Mouse (Mus musculus): ENCODE measurements at regions not wholly inside any gene's neighbourhood (a gene's known extent, or its start where the extent isn't known, plus 50 kb on each side); places are given as distances from the start of the nearest gene placed in this dataset.

- Histone ChIP-seq H3K9me3 (no peaks in the 10 kb centered on the region), H3K4me3 (no peak overlapping the region), H3K4me1 (no peaks in the 10 kb centered on the region), H3K36me3 (no peaks in the 10 kb centered on the region), H3K27me3 (no peaks in the 10 kb centered on the region), H3K27ac (no peak overlapping the region), H3K4me2 (replicated peaks) (no peak overlapping the region), H3K9ac (no peak overlapping the region)
- WGBS = 64% methylated on average over 4 of the region's 4 CpGs
- ATAC-seq (ENCODE audit: insufficient number of reproducible peaks, insufficient read depth, low FRiP score, low TSS enrichment) = no peak
These were observed 86.1 kb downstream of the Abhd5 start for GRCm38 (mm10) chr9:122437464-122437863.

GRCm38 (mm10) chr9:122446387-122447105, 95.1 kb downstream of the Abhd5 start:
- no peak for ATAC-seq (ENCODE audit: insufficient number of reproducible peaks, insufficient read depth, low FRiP score, low TSS enrichment)
- Histone ChIP-seq H3K9me3 (no peaks in the 10 kb centered on the region), H3K4me1 (no peaks in the 10 kb centered on the region), H3K4me2 (replicated peaks) (no peak overlapping the region), H3K27me3 (no peaks in the 10 kb centered on the region), H3K9ac (no peak overlapping the region), H3K27ac (no peak overlapping the region), H3K4me3 (no peak overlapping the region), H3K36me3 (no peaks in the 10 kb centered on the region)
- 74% methylated on average over 5 of the region's 5 CpGs for WGBS

GRCm38 (mm10) chr9:122447568-122447967, 96.2 kb downstream of the Abhd5 start:
- ATAC-seq (ENCODE audit: insufficient number of reproducible peaks, insufficient read depth, low FRiP score, low TSS enrichment) = no peak
- Histone ChIP-seq H3K4me1 (no peaks in the 10 kb centered on the region), H3K9ac (no peak overlapping the region), H3K4me2 (replicated peaks) (no peak overlapping the region), H3K36me3 (no peaks in the 10 kb centered on the region), H3K27ac (no peak overlapping the region), H3K9me3 (no peaks in the 10 kb centered on the region), H3K4me3 (no peak overlapping the region), H3K27me3 (no peaks in the 10 kb centered on the region)
- WGBS = 88% methylated on average over 7 of the region's 7 CpGs

DNA sequence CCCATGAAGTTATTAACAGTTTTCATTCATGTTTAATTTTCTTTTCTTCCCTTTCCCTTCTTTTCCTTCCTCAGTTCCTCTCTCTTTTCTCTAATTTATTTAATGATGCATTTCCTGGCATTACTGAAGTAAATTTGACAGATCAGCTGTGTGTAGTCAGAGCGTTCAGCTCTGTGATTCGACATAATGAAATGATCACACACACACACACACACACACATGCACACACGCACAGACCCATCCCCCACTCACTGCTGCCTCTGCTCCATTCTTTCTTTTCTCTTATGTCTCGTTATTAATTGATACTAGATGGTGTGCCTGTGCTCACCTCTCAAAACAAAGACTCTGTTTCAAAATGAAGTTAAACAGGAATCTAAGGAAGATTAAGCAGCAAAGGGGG, 96.9 kb downstream of the Abhd5 start:
- no peak overlapping the region for H3K4me2 ChIP-seq (replicated peaks)
- WGBS = 40% methylated on average over 4 of the region's 4 CpGs
- no peak overlapping the region for H3K4me3 ChIP-seq
- H3K9me3 ChIP-seq = no peaks in the 10 kb centered on the region
- H3K9ac ChIP-seq = no peak overlapping the region
- no peak overlapping the region for H3K27ac ChIP-seq
- no peaks in the 10 kb centered on the region for H3K27me3 ChIP-seq
- ATAC-seq (ENCODE audit: insufficient number of reproducible peaks, insufficient read depth, low FRiP score, low TSS enrichment) = no peak
- no peaks in the 10 kb centered on the region for H3K36me3 ChIP-seq
- no peaks in the 10 kb centered on the region for H3K4me1 ChIP-seq

GRCm38 (mm10) chr9:122450524-122450923, 99.1 kb downstream of the Abhd5 start:
- no peaks in the 10 kb centered on the region for H3K36me3 ChIP-seq
- WGBS = 75% methylated on average over 5 of the region's 5 CpGs

GRCm38 (mm10) chr9:122455301-122455700, 103.9 kb downstream of the Abhd5 start:
- WGBS = 77% methylated on average over 8 of the region's 8 CpGs
- H3K4me2 ChIP-seq (replicated peaks) = no peak overlapping the region
- no peak overlapping the region for H3K9ac ChIP-seq
- H3K9me3 ChIP-seq = no peaks in the 10 kb centered on the region
- no peaks in the 10 kb centered on the region for H3K27me3 ChIP-seq
- no peak for ATAC-seq (ENCODE audit: insufficient number of reproducible peaks, insufficient read depth, low FRiP score, low TSS enrichment)
- H3K36me3 ChIP-seq = no peaks in the 10 kb centered on the region
- no peak overlapping the region for H3K4me3 ChIP-seq
- no peak overlapping the region for H3K27ac ChIP-seq
- H3K4me1 ChIP-seq = no peaks in the 10 kb centered on the region

More at GRCm38 (mm10) chr9:122450524-122450923, 99.1 kb downstream of the Abhd5 start:
- H3K27me3 ChIP-seq = no peaks in the 10 kb centered on the region
- no peak for ATAC-seq (ENCODE audit: insufficient number of reproducible peaks, insufficient read depth, low FRiP score, low TSS enrichment)
- no peak overlapping the region for H3K4me2 ChIP-seq (replicated peaks)
- no peak overlapping the region for H3K9ac ChIP-seq
- H3K27ac ChIP-seq = no peak overlapping the region
- no peaks in the 10 kb centered on the region for H3K9me3 ChIP-seq
- no peaks in the 10 kb centered on the region for H3K4me1 ChIP-seq
- no peak overlapping the region for H3K4me3 ChIP-seq

DNA sequence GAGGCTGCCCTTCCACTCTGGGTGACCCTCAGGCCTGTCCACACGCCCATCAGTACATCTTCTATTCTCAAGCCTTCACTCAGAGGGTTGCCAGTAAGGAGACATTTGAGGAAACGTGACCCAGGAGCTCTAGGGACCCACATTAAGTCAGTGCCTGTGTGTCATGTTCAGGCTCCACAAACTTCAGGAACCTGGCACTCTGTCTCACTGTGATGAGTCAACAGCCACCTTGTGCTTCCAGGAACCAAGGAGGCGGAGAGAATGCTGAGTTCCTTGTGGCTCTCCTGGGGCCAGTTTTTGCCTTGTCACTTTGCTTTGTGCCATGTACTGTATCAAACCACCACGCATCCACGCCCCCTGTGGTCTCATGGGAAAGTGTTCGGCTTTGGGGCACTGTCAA, 104.4 kb downstream of the Abhd5 start:
- H3K9ac ChIP-seq = no peak overlapping the region
- H3K4me2 ChIP-seq (replicated peaks) = no peak overlapping the region
- H3K9me3 ChIP-seq = no peaks in the 10 kb centered on the region
- H3K4me1 ChIP-seq = no peaks in the 10 kb centered on the region
- WGBS = 73% methylated on average over 6 of the region's 6 CpGs
- H3K27me3 ChIP-seq = no peaks in the 10 kb centered on the region
- no peak overlapping the region for H3K4me3 ChIP-seq
- H3K36me3 ChIP-seq = no peaks in the 10 kb centered on the region
- no peak for ATAC-seq (ENCODE audit: insufficient number of reproducible peaks, insufficient read depth, low FRiP score, low TSS enrichment)
- H3K27ac ChIP-seq = no peak overlapping the region

GRCm38 (mm10) chr9:122459491-122459890, 108.1 kb downstream of the Abhd5 start:
- no peaks in the 10 kb centered on the region for H3K27me3 ChIP-seq
- no peaks in the 10 kb centered on the region for H3K9me3 ChIP-seq
- ATAC-seq (ENCODE audit: insufficient number of reproducible peaks, insufficient read depth, low FRiP score, low TSS enrichment) = no peak
- no peak overlapping the region for H3K4me2 ChIP-seq (replicated peaks)
- no peaks in the 10 kb centered on the region for H3K4me1 ChIP-seq
- H3K27ac ChIP-seq = no peak overlapping the region
- 77% methylated on average over 6 of the region's 6 CpGs for WGBS
- no peaks in the 10 kb centered on the region for H3K36me3 ChIP-seq
- no peak overlapping the region for H3K4me3 ChIP-seq
- H3K9ac ChIP-seq = no peak overlapping the region

- no peaks in the 10 kb centered on the region for H3K9me3 ChIP-seq
- H3K4me2 ChIP-seq (replicated peaks) = no peak overlapping the region
- 93% methylated on average over 2 of the region's 2 CpGs for WGBS
- ATAC-seq (ENCODE audit: insufficient number of reproducible peaks, insufficient read depth, low FRiP score, low TSS enrichment) = no peak
- H3K9ac ChIP-seq = no peak overlapping the region
- no peaks in the 10 kb centered on the region for H3K27me3 ChIP-seq
- H3K36me3 ChIP-seq = no peaks in the 10 kb centered on the region
- H3K4me3 ChIP-seq = no peak overlapping the region
- H3K27ac ChIP-seq = no peak overlapping the region
- no peaks in the 10 kb centered on the region for H3K4me1 ChIP-seq
These were observed 120.1 kb downstream of the Abhd5 start for GRCm38 (mm10) chr9:122471539-122471938.

DNA sequence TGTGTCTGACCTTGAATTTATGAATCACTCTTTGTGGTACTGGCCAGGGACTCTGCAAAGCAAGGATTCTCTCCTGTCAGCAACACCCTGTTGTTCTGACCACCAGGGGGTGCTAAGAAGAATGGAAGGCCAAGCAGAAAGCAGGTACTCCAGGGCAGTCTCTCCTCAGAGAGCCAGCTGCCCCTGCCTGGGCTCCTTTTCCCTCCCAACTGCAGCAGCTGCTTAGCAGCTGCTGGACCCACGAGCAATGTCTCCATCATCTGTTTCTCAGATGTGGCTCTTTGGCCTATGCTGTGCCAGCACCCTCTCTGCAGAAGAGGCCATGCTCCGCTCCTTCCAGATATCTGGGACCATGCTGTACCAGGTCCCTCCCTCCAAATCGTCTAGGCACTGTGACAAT, 124.9 kb downstream of the Abhd5 start:
- WGBS = 50% methylated on average over 3 of the region's 3 CpGs
- H3K27ac ChIP-seq = no peak overlapping the region
- ATAC-seq (ENCODE audit: insufficient number of reproducible peaks, insufficient read depth, low FRiP score, low TSS enrichment) = 0 out of 2 replicates have a peak, but pooled peaks have one; percentile 52
- H3K9ac ChIP-seq = no peak overlapping the region
- no peaks in the 10 kb centered on the region for H3K27me3 ChIP-seq
- H3K9me3 ChIP-seq = no peaks in the 10 kb centered on the region
- H3K4me1 ChIP-seq = no peaks in the 10 kb centered on the region
- H3K36me3 ChIP-seq = no peaks in the 10 kb centered on the region
- no peak overlapping the region for H3K4me3 ChIP-seq
- H3K4me2 ChIP-seq (replicated peaks) = no peak overlapping the region

- no peak overlapping the region for H3K27ac ChIP-seq
- WGBS = 83% methylated on average over 5 of the region's 5 CpGs
- H3K27me3 ChIP-seq = no peaks in the 10 kb centered on the region
- H3K9ac ChIP-seq = no peak overlapping the region
- no peak overlapping the region for H3K4me3 ChIP-seq
- H3K4me2 ChIP-seq (replicated peaks) = no peak overlapping the region
- no peak for ATAC-seq (ENCODE audit: insufficient number of reproducible peaks, insufficient read depth, low FRiP score, low TSS enrichment)
- H3K36me3 ChIP-seq = no peaks in the 10 kb centered on the region
- H3K4me1 ChIP-seq = no peaks in the 10 kb centered on the region
- no peaks in the 10 kb centered on the region for H3K9me3 ChIP-seq
These were observed 135.6 kb downstream of the Abhd5 start for GRCm38 (mm10) chr9:122487001-122487400.

- Histone ChIP-seq H3K9me3 (no peaks in the 10 kb centered on the region), H3K4me3 (no peak overlapping the region), H3K9ac (no peak overlapping the region), H3K36me3 (no peaks in the 10 kb centered on the region), H3K27me3 (no peaks in the 10 kb centered on the region), H3K4me1 (no peaks in the 10 kb centered on the region), H3K4me2 (replicated peaks) (no peak overlapping the region), H3K27ac (no peak overlapping the region)
- 73% methylated on average over 9 of the region's 9 CpGs for WGBS
- no peak for ATAC-seq (ENCODE audit: insufficient number of reproducible peaks, insufficient read depth, low FRiP score, low TSS enrichment)
These were observed 143.3 kb downstream of the Abhd5 start for GRCm38 (mm10) chr9:122494691-122495090.
